Mouse (Mus musculus): ENCODE data around the gene Adam19.

- TF ChIP-seq CTCF (conservative IDR thresholded peaks at IDR 0.05; ENCODE audit: insufficient read depth, insufficient read length, low read depth, low read length) (no peak), POLR2A (IDR thresholded peaks at IDR 0.05; ENCODE audit: low read depth, low read length) (no peak)
Observed at GRCm38 (mm10) chr11:46041607-46042267, 14.1 kb upstream of the Adam19 start.
